Mouse (Mus musculus) liver, embryonic 14.5 days (tissue): Measurements from ENCODE around the gene Aox4.

Source experiments
- CTCF ChIP-seq: IDR thresholded peaks from 2 replicates; pipeline ENCODE4 v1.5.1; 2016; ENCODE audit warnings: antibody characterized with exemption, low read depth, control low read depth
- EP300 ChIP-seq: IDR thresholded peaks from 2 replicates; pipeline ENCODE4 v1.6.1; 2016; ENCODE audit warnings: antibody characterized with exemption, low read depth

- TF ChIP-seq CTCF (no peak), EP300 (no peak)
Measured at GRCm38 (mm10) chr1:58248518-58248917, 38.3 kb downstream of the Aox4 start.
